Mouse (Mus musculus) heart, postnatal 0 days (tissue): Measurements from ENCODE around the gene Camkmt. TPM values are rescaled to one million over a fixed set of nuclear protein-coding genes. Genes with fewer than 3 reads are reported as not detected.

Experiments
- ATAC-seq: fragments of 200-750 bp; cut with Nextera tagmentation; 2 replicates; pipeline ENCODE4 v1.8.0; 2017; ENCODE audit warnings: low read depth, moderate number of reproducible peaks, moderate library complexity; ENCODE audit not compliant: insufficient read depth
- DNase-seq: peaks from one replicate; pipeline ENCODE4 v3.0.0-alpha.2; 2016; ENCODE audit warnings: low spot score
- H3K27ac ChIP-seq: fragments of 300-500 bp; sonication (generic); 2 replicates; pipeline ENCODE4 v1.5.1; 2014; ENCODE audit warnings: low read depth, mild to moderate bottlenecking
- H3K27me3 ChIP-seq: fragments of 300-500 bp; sonication (generic); 2 replicates; pipeline ENCODE4 v1.6.1; 2014; ENCODE audit warnings: low read length, mixed read lengths; ENCODE audit not compliant: control insufficient read depth, insufficient read depth
- H3K36me3 ChIP-seq: fragments of 300-500 bp; sonication (generic); replicated peaks from 2 replicates; pipeline ENCODE4 v1.6.1; 2014; ENCODE audit warnings: low read length, mixed read lengths; ENCODE audit not compliant: control insufficient read depth, insufficient read depth
- H3K4me1 ChIP-seq: fragments of 300-500 bp; sonication (generic); 2 replicates; pipeline ENCODE4 v1.6.1; 2014; ENCODE audit warnings: antibody characterized with exemption; ENCODE audit not compliant: control insufficient read depth, insufficient read depth
- H3K4me2 ChIP-seq: fragments of 300-500 bp; sonication (generic); 2 replicates; pipeline ENCODE4 v1.6.1; 2014; ENCODE audit warnings: low read depth, mild to moderate bottlenecking, low read length, moderate library complexity
- H3K4me3 ChIP-seq: fragments of 300-500 bp; sonication (generic); 2 replicates; pipeline ENCODE4 v1.5.1; 2014; ENCODE audit warnings: low read depth, low read length
- H3K9ac ChIP-seq: fragments of 300-500 bp; sonication (generic); replicated peaks from 2 replicates; pipeline ENCODE4 v1.6.1; 2014; ENCODE audit warnings: low read depth, low read length, mixed read lengths
- H3K9me3 ChIP-seq: fragments of 300-500 bp; sonication (generic); replicated peaks from 2 replicates; pipeline ENCODE4 v1.6.1; 2016; ENCODE audit warnings: low read length; ENCODE audit not compliant: control insufficient read depth
- CTCF ChIP-seq: IDR thresholded peaks from 2 replicates; pipeline ENCODE4 v1.5.1; 2016; ENCODE audit warnings: antibody characterized with exemption, control low read depth, low read depth
- EP300 ChIP-seq: IDR thresholded peaks from 2 replicates; pipeline ENCODE4 v1.6.1; 2016; ENCODE audit warnings: antibody characterized with exemption, low read depth
- WGBS: fragments of 180-500 bp; shearing (Covaris S2); extraction: QIAGEN DNeasy Blood & Tissue Kit; methylation state at CpG from one replicate; pipeline ENCODE4 v1.1.7; 2014; 5-methylcytosine and 5-hydroxymethylcytosine counted together
- polyA plus RNA-seq: library from polyadenylated mRNA; unstranded; fragments of >200 nt; fragmentation: Nextera tagmentation; extraction: Ambion mirVana; gene quantifications from 2 replicates; pipeline ENCODE4 v1.2.1, GENCODE M21; 2015
- total RNA-seq: library from RNA; depleted of rRNA; stranded (reverse); fragments of >200 nt; gene quantifications from 2 replicates; pipeline ENCODE4 v1.2.3, GENCODE M21; 2014; ENCODE audit warnings: low replicate concordance

The Camkmt gene
- total and polyA plus RNA-seq, 2 experiments from 2014 or later = 1.7 to 3.4 TPM

DNA sequence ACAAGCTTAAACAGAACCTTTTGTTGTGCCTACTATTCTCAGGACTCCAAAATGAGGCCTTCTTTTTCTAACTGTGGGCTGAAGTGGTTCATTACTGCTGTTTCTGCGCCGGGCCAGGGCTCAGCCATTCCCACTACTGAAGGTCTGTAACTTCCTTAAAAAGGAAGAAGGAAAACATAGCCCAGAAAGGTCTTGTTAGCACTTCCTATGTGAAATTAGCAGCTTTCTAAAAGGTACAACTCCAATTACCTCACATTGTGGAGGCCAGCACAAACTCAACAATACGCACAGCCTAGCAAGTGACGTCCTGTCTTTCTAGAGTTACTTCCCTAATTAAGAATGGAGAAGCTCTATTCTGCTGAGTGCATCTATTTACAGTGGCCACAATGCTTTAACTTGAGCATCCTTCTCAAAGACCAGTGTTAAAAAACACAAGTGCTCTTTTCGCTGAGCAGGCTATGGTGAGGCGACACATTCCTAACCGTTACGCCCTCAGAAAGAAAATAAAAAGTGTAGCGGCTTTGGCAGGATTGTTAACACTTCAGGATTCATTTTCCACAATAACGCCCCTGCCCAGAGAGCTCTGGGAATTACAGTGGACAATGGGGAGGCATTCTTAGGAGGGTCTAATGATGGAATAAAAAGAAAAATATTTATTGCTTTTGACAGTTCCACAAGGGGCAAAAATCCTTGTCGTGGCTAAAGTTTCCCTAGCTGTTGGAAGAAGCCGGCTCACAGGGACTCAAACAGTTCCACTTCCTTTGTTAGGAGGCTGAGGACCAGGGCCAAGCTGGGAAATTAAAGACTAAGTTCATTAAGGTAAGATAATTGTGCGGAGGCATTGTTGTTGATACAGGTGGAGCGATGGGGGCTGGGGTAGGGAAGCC is 398.5 kb downstream of the Camkmt start:
- Histone ChIP-seq H3K27ac (no peak overlapping the region), H3K9me3 (no peaks in the 10 kb centered on the region), H3K9ac (no peak overlapping the region), H3K4me2 (no peak overlapping the region), H3K4me3 (no peak overlapping the region), H3K27me3 (peaks cover 97% of the 10 kb centered on the region), H3K4me1 (no peaks in the 10 kb centered on the region; the same call in 1 of the 2 replicates), H3K36me3 (no peaks in the 10 kb centered on the region)
- TF ChIP-seq CTCF (no peak), EP300 (no peak)
- WGBS = 17% methylated on average over 14 of the region's 14 CpGs
- DNase-seq (no peak), ATAC-seq (no peak)

GRCm38 (mm10) chr17:85489488-85489980 is 399.2 kb downstream of the Camkmt start:
- no peak overlapping the region for H3K27ac ChIP-seq
- TF ChIP-seq EP300 = no peak
- TF ChIP-seq CTCF = no peak
- no peaks in the 10 kb centered on the region for H3K9me3 ChIP-seq
- H3K4me3 ChIP-seq = no peak overlapping the region
- DNase-seq (no peak), ATAC-seq (no peak)
- no peaks in the 10 kb centered on the region for H3K36me3 ChIP-seq
- WGBS = 8% methylated on average over 10 of the region's 10 CpGs
- no peak overlapping the region for H3K9ac ChIP-seq
- H3K27me3 ChIP-seq = peaks cover 92% of the 10 kb centered on the region
- no peaks in the 10 kb centered on the region; the same call in 1 of the 2 replicates for H3K4me1 ChIP-seq
- no peak overlapping the region for H3K4me2 ChIP-seq

GRCm38 (mm10) chr17:85491491-85491890 is 401.1 kb downstream of the Camkmt start:
- no peaks in the 10 kb centered on the region for H3K36me3 ChIP-seq
- no peaks in the 10 kb centered on the region; the same call in 1 of the 2 replicates for H3K4me1 ChIP-seq
- H3K27ac ChIP-seq = no peak overlapping the region
- TF ChIP-seq EP300 (no peak), CTCF (no peak)
- peaks cover 77% of the 10 kb centered on the region for H3K27me3 ChIP-seq
- H3K4me3 ChIP-seq = no peak overlapping the region
- no peak overlapping the region for H3K9ac ChIP-seq
- ATAC-seq (no peak), DNase-seq (no peak)
- 54% methylated on average over 3 of the region's 3 CpGs for WGBS
- H3K4me2 ChIP-seq = no peak overlapping the region
- peaks cover 12% of the 10 kb centered on the region; the same call in 1 of the 2 replicates for H3K9me3 ChIP-seq

- Histone ChIP-seq H3K4me2 (no peak overlapping the region), H3K9ac (no peak overlapping the region), H3K36me3 (no peaks in the 10 kb centered on the region), H3K27me3 (peaks cover 57% of the 10 kb centered on the region), H3K27ac (no peak overlapping the region), H3K4me1 (no peaks in the 10 kb centered on the region), H3K9me3 (peaks cover 12% of the 10 kb centered on the region; the same call in 1 of the 2 replicates), H3K4me3 (no peak overlapping the region)
- no peak for TF ChIP-seq CTCF
- no peak for TF ChIP-seq EP300
- 56% methylated on average over 4 of the region's 4 CpGs for WGBS
- DNase-seq (no peak), ATAC-seq (no peak)
These were observed 403.2 kb downstream of the Camkmt start for GRCm38 (mm10) chr17:85493521-85493920.

GRCm38 (mm10) chr17:85495012-85495754 is 404.8 kb downstream of the Camkmt start:
- 89% methylated on average over 3 of the region's 3 CpGs for WGBS

More at GRCm38 (mm10) chr17:85495012-85495754, 404.8 kb downstream of the Camkmt start:
- TF ChIP-seq CTCF (no peak), EP300 (no peak)
- no peak overlapping the region for H3K4me2 ChIP-seq
- no peaks in the 10 kb centered on the region for H3K4me1 ChIP-seq
- H3K27me3 ChIP-seq = peaks cover 40% of the 10 kb centered on the region
- no peak overlapping the region for H3K4me3 ChIP-seq
- no peak overlapping the region for H3K27ac ChIP-seq
- no peak overlapping the region for H3K9ac ChIP-seq
- no peak for DNase-seq
- H3K9me3 ChIP-seq = peaks cover 12% of the 10 kb centered on the region; the same call in 1 of the 2 replicates
- H3K36me3 ChIP-seq = no peaks in the 10 kb centered on the region
- ATAC-seq = no peak
